Mouse (Mus musculus) R1 (cell line): ENCODE measurements around the gene Btnl1.

Source experiments
- DNase-seq: peaks from one replicate; pipeline ENCODE4 v3.0.0-alpha.2; 2018; ENCODE audit warnings: low read depth, low spot score

Btnl1 gene

GRCm38 (mm10) chr17:34384699-34385098, 7.8 kb downstream of the Btnl1 start:
- DNase-seq: no peak

DNA sequence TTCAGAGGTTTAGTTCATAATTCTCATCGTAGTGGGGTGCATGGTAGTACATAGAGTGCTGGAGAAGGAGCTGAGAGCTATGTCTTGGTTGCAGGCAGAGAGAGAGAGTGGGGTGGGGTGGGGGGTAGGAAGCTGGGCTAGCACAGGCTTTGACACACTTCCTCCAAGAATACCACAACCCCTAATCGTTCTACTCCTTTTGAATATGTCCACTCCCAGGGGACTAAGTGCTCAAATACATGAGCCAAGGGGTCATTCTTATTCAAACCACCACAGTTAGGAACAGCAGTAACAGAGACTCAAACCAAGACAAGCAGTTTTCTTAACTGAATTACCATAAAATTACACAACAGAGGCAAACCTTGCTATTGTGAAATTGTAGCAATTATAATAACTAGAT, 9.7 kb downstream of the Btnl1 start:
- DNase-seq: no peak

DNA sequence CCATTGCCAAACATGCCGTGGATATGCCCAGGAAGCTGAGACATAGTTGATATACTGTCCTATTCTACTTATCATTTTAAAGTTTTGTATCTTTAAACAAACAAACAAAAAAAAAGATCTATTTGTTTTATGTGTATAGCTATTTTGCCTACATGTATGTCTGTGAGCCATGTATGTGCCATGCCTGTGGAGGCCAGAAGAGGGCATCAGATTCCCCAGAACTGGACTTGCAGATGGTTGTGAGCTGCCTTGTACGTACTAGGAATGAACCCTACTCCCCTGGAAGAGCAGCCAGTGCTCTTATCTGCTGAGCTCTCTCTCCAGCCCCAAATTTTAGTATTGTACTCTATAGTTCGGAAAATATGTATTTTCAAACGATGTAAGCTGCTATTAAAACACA, 11.6 kb downstream of the Btnl1 start:
- peak; percentile 49 for DNase-seq

GRCm38 (mm10) chr17:34391507-34391906, 14.6 kb downstream of the Btnl1 start:
- no peak for DNase-seq

GRCm38 (mm10) chr17:34392321-34392720, 15.4 kb downstream of the Btnl1 start:
- peak; percentile 36 for DNase-seq

- peak; percentile 23 for DNase-seq
Observed at GRCm38 (mm10) chr17:34397357-34397756, 20.4 kb downstream of the Btnl1 start.

DNA sequence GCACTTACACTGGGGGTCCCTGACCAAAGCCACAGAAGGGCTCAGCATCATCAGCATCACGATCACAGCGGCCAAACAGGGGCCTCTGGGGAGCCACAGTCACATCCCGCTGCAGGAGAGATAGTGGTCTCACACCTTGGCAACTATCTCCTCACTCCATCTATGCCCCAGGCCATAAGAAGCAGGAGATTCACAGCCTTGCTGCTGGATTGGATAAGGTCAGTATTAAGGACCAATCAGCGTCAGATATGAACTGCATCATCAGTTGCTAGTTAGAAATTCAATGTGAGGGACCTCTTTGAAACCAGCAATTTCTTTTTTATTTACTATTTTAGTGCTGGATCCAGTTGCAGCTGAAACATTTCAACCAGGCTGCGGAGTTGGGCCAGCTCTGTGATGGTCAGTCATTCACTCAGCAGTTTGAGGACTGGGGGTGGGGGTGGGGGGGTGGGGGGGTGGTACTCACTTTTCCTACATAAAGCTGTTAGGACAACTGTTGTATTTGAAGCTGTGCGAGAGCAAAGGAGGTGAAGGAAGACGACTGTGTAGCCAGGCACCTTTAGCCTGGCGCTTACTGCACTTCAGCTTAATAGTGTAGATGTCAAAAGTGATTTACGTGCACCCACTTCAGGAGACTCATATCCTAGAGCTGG, 21.3 kb downstream of the Btnl1 start:
- DNase-seq: peak; percentile 90

DNA sequence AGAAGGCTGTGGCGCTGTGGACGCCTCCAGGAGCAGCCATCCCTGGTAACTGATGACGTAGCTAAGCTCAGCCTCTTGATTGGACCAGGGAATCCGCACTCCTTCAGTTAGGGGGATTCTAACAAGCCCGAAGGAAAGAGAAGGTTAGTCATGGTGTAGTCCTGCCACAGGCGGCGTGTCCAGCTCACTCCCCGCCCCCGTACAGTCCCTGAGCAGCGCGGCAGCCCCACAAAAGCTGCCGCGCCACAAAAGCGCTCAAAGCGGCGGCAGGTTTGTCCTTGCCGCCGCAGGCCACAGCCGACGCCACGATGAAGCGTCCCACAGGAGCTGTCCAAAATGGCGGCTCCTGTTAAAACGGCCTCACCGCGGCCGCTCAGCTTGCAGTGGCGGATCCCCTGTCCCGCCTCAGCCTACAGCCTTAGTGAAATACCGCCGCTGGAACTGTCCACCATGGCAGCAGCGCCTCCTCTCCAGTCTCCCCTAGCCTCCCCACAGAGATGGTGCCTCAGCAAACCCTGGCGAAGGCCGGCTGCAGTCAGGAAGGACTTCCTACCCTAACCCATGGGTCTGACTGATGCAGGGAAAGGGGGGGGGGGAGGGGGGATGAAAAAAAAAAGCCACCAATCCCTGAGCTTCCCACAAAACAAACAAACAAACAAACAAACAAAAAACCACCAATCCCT, 21.9 kb downstream of the Btnl1 start, which contains the start of gene BC051142:
BC051142 (plus strand) TSS at position 110 of the 683 bp plus-strand sequence.
- DNase-seq: peak; percentile 96

- no peak for DNase-seq
Observed at GRCm38 (mm10) chr17:34399394-34399715, 22.4 kb downstream of the Btnl1 start.

- DNase-seq: peak; percentile 66
Observed at GRCm38 (mm10) chr17:34411117-34411516, 34.2 kb downstream of the Btnl1 start.

- no peak for DNase-seq
Observed at GRCm38 (mm10) chr17:34420014-34420413, 43.1 kb downstream of the Btnl1 start.

DNA sequence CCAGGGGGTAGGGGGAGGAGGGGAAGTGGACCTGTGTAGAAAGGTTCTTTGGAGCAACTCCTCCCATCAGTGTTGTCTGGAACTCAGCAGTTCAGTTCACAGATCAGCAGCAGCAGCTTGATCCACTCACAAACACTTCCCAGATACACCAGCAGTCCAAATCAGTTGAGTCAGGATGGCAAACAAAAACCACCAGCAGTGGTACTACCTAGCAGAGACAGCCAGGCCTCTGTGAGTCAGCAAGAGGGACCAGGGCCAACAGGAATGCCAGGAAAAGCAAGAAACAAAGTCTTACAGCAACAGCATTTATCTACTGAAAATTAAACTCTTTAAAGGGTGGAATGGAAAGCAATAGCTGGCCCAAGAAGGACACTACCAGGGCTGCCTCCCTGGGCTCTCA, 50.7 kb downstream of the Btnl1 start:
- no peak for DNase-seq
